Mouse (Mus musculus): ENCODE results near the gene Reps2.

DNA sequence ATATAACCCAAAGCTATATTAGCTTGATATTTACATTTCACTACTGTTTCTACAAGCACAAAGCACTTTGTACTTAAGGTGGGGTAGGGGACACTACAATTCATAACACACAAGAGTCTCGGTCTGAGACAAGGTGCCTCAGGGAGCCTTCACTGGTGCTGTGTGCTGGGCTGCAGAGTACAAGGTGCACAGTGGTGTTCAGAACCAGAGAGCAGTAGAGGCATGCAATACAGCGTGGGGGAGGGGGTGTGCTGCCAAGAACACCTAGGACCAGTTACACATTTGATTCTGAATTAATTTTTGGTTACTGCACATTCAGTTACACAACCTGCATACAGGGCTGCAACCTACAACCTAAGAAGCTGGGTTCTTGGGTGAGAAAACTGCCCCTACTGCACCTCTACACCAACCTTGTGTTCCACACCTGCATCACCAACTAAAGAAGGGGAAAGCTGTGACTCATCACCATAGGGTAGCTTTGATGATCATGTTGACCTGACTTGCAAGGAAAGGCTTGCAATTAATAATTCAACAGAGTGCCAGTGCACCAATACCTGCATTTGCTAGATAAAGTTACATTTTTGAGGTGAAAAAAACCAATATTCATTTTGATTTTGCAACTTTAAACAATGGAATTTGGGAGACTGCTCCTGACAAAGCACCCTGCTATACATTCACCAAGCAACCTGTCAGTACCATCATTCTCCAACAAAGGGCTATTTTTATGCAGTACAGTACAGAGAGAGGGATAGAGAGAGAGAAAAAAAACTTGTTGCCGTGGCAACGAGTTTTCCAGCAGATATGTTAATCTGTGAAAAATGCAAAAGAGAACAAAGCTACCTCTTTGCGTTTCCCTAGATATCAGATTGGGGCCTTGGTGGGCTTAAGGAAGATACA, 22.0 kb downstream of the Reps2 start:
- no peak for TF ChIP-seq CTCF (IDR thresholded peaks at IDR 0.05)
- no peak for TF ChIP-seq EP300 (IDR thresholded peaks at IDR 0.05; ENCODE audit: insufficient read depth, low read depth, low read length)

All from heart, adult 2 months (tissue).